Mouse (Mus musculus) kidney, postnatal 0 days (tissue): ENCODE results near the gene Rad9a. TPM values are rescaled to one million over a fixed set of nuclear protein-coding genes. Genes with fewer than 3 reads are reported as not detected.

Experiments used
- ATAC-seq: fragments of 200-750 bp; cut with Nextera tagmentation; replicated peaks from 2 replicates; pipeline ENCODE4 v1.8.0; 2017; ENCODE audit warnings: low read depth, moderate number of reproducible peaks, moderate TSS enrichment, moderate library complexity; ENCODE audit not compliant: low FRiP score
- DNase-seq: peaks from one replicate; pipeline ENCODE4 v3.0.0-alpha.2; 2016; ENCODE audit warnings: low spot score
- H3K27ac ChIP-seq: fragments of 300-500 bp; sonication (generic); 2 replicates; pipeline ENCODE4 v1.5.1; 2014; ENCODE audit warnings: mild to moderate bottlenecking
- H3K27me3 ChIP-seq: fragments of 300-500 bp; sonication (generic); 2 replicates; pipeline ENCODE4 v1.6.1; 2014; ENCODE audit warnings: low read length, mixed read lengths; ENCODE audit not compliant: insufficient read depth
- H3K36me3 ChIP-seq: fragments of 300-500 bp; sonication (generic); 2 replicates; pipeline ENCODE4 v1.6.1; 2014; ENCODE audit warnings: low read length, mixed read lengths; ENCODE audit not compliant: insufficient read depth
- H3K4me1 ChIP-seq: fragments of 300-500 bp; sonication (generic); replicated peaks from 2 replicates; pipeline ENCODE4 v1.6.1; 2014; ENCODE audit warnings: antibody characterized with exemption, low read length, mixed read lengths; ENCODE audit not compliant: insufficient read depth
- H3K4me2 ChIP-seq: fragments of 300-500 bp; sonication (generic); 2 replicates; pipeline ENCODE4 v1.6.1; 2014; ENCODE audit warnings: mild to moderate bottlenecking, low read length, moderate library complexity, mixed read lengths
- H3K4me3 ChIP-seq: fragments of 300-500 bp; sonication (generic); replicated peaks from 2 replicates; pipeline ENCODE4 v1.5.1; 2014; ENCODE audit warnings: low read depth, low read length
- H3K9ac ChIP-seq: fragments of 300-500 bp; sonication (generic); 2 replicates; pipeline ENCODE4 v1.6.1; 2014; ENCODE audit warnings: low read depth, low read length
- H3K9me3 ChIP-seq: fragments of 300-500 bp; sonication (generic); replicated peaks from 2 replicates; pipeline ENCODE4 v1.6.1; 2016; ENCODE audit warnings: low read length, inconsistent platforms, mixed read lengths
- CTCF ChIP-seq: IDR thresholded peaks from 2 replicates; pipeline ENCODE4 v1.5.1; 2016; ENCODE audit warnings: antibody characterized with exemption, low read depth, mild to moderate bottlenecking, moderate library complexity
- WGBS: fragments of 180-500 bp; shearing (Covaris S2); extraction: QIAGEN DNeasy Blood & Tissue Kit; methylation state at CpG from one replicate; pipeline ENCODE4 v1.1.7; 2014; 5-methylcytosine and 5-hydroxymethylcytosine counted together
- polyA plus RNA-seq: library from polyadenylated mRNA; unstranded; fragments of >200 nt; fragmentation: Nextera tagmentation; extraction: Ambion mirVana; gene quantifications from 2 replicates; pipeline ENCODE4 v1.2.1, GENCODE M21; 2015

Rad9a gene
- polyA plus RNA-seq, 1 experiment from 2014 or later = 22.8 TPM

DNA sequence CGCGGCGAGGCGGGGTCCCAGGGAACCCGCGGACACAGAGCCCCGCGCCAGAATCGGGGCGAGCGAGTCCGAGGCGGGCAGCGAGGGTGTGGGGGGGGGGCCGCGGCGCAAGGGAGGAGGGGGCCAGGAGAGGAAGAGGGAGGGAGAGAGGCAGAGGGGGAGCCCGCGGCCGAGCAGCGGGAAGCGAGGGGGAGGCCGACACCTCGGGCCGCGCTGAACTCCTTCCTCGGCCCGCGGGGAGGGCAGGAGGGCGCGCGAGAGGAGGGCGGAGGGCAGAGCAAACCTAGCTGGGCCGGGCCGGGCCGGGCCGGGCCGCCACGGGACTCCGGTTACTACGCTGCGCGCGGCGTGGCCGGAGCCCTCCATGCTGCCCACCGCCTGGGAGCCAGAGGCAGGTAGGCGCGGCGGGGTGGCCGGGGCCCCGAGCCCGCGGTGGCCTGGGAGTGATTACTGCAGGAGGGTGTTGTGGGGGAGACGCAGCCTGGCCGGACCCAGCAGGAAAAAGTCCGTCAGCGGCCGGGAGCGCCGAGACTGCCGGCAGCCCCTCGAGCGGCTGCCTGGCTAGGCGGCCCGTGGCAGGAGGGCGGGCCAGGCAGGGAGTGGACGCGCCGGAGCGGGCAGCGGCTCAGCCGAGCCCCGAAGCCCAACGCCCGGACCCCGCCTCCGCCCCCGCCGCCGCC, 13.4 kb upstream of the Rad9a start:
- Histone ChIP-seq H3K27ac (peak overlapping the region; percentile 97), H3K4me3 (peak overlapping the region; percentile 91), H3K9me3 (no peaks in the 10 kb centered on the region), H3K4me1 (peaks cover 32% of the 10 kb centered on the region), H3K9ac (peak overlapping the region; percentile 98), H3K4me2 (peak overlapping the region; percentile 95), H3K36me3 (no peaks in the 10 kb centered on the region), H3K27me3 (no peaks in the 10 kb centered on the region)
- no peak for TF ChIP-seq CTCF
- DNase-seq (peak; percentile 60), ATAC-seq (peak; percentile 25; the same call in 1 of the 2 replicates)
- WGBS = under 1% methylated on average over 60 of the region's 81 CpGs

DNA sequence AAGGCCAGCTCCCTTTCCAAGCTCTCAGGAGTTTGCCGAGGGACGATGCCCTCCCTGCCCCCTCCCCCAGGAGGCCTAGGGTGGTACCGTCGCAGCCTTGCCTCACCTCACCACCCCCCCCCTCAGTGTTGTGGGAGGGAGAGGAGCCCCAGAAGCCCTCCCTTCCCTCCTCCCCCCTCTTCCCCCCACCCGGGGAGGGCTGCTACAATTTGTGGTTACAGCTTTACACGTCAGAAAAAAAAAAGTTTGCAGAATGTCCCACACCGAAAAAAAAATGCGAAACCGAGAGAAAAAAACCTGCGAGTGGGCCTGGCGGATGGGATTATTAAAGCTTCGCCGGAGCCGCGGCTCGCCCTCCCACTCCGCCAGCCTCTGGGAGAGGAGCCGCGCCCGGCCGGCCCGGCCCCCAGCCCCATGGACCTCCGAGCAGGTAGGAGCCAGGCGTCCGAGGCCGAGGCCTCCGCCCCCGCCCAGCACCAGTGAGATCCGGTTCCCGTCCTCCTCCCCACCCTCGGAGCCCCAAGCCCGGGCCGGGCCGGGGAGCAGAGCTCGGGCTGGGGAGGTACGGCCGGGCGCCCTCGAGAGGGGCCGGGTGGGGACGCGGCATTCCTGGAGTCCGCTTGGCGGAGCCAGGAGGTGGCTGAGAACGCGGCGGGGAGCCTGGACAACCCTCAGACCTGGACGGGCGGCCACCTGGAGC, 12.8 kb upstream of the Rad9a start, which contains the start of the genes Clcf1 and AC109138.7:
Gene Clcf1 (plus strand): TSS at position 168 of the 700 bp plus-strand sequence.
Gene AC109138.7 (plus strand): TSS at position 287 of the 700 bp plus-strand sequence.
- H3K4me1 ChIP-seq = peaks cover 31% of the 10 kb centered on the region
- peak within 1 kb of the TSS; percentile 97 for H3K27ac ChIP-seq
- DNase-seq = peak; percentile 58
- peak within 1 kb of the TSS; percentile 95 for H3K4me2 ChIP-seq
- peak; percentile 58 for ATAC-seq
- peak within 1 kb of the TSS; percentile 98 for H3K9ac ChIP-seq
- peak within 1 kb of the TSS; percentile 91 for H3K4me3 ChIP-seq
- no peaks in the 10 kb centered on the region for H3K9me3 ChIP-seq
- no peaks in the 10 kb centered on the region for H3K36me3 ChIP-seq
- no peak for TF ChIP-seq CTCF
- WGBS = under 1% methylated on average over 48 of the region's 49 CpGs
- H3K27me3 ChIP-seq = no peaks in the 10 kb centered on the region

DNA sequence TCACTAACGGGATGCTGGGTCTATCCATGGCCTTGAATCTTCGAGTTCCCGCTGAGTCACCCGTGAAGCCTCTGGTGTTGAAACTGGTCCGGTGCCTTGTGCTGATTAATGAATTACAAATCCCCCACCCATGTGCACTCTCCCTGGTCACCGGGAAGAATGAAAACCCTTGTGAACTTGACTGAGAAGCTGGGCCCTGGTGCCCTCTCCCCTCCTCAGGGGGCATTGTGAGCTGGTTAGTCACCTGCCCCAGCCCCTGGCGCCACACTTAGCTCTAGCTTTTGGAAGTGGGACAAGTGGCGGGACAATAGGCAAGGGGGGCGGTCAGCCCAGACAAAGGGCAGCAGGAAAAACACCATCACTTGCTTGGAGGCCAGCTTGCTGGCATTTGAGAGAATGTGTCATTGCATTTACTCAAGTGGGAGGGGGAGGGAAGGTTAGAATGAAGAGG, 12.1 kb upstream of the Rad9a start:
- WGBS = 12% methylated on average over 9 of the region's 9 CpGs

DNA sequence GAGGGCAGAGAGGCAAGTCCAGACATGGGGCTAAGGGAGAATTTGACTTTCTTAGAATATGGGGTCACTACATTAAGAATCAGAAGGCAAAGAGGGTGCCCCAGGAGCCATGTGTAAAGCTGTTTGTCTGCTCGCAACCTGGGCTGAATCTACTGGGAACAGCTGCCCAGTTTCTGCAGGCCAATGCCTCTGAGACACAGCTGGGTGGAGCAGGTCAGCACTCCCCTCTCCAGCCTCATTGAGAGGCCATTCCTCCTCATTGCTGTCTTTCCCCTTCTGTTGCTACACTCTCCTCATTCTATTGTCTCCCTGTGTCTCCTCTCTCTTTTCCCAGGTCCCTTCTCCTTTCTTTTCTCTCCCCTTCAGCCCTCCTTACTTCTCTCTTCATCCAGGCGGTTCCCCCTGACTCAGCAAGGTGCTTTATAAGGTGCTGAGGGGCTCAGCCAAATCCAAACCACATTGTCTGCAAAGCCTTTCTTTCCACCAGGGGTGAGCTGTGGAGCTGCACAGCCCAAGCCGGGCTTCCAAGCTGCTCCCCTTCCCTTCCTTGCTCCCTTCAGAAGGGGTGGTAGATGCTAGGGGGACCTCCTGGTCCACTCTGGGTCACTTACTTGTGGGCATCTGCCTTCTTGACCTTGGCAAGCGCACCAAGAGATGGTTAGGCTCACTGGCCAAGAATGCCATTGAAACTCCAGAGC, 10.6 kb upstream of the Rad9a start:
- Histone ChIP-seq H3K27ac (peak overlapping the region; percentile 28; the same call in 1 of the 2 replicates), H3K36me3 (no peaks in the 10 kb centered on the region), H3K27me3 (no peaks in the 10 kb centered on the region), H3K9ac (no peak overlapping the region), H3K4me1 (peaks cover 26% of the 10 kb centered on the region), H3K4me2 (peak overlapping the region; percentile 13; the same call in 1 of the 2 replicates), H3K4me3 (no peak overlapping the region), H3K9me3 (no peaks in the 10 kb centered on the region)
- no peak; the same call in 1 of the 2 replicates for TF ChIP-seq CTCF
- ATAC-seq (no peak), DNase-seq (no peak)
- 50% methylated on average over 4 of the region's 4 CpGs for WGBS

More for the DNA sequence above, 12.1 kb upstream of the Rad9a start:
- Histone ChIP-seq H3K4me1 (peaks cover 31% of the 10 kb centered on the region), H3K9ac (peak overlapping the region; percentile 98), H3K27ac (peak overlapping the region; percentile 97), H3K4me2 (peak overlapping the region; percentile 95), H3K27me3 (no peaks in the 10 kb centered on the region), H3K36me3 (no peaks in the 10 kb centered on the region), H3K4me3 (peak overlapping the region; percentile 91), H3K9me3 (no peaks in the 10 kb centered on the region)
- no peak for TF ChIP-seq CTCF
- ATAC-seq = peak; percentile 57
- DNase-seq = peak; percentile 75

- H3K4me1 ChIP-seq = peaks cover 16% of the 10 kb centered on the region; the same call in 1 of the 2 replicates
- no peak for ATAC-seq
- H3K36me3 ChIP-seq = no peaks in the 10 kb centered on the region
- no peak for DNase-seq
- H3K9ac ChIP-seq = no peak overlapping the region
- no peaks in the 10 kb centered on the region for H3K9me3 ChIP-seq
- H3K4me3 ChIP-seq = no peak overlapping the region
- no peak overlapping the region for H3K4me2 ChIP-seq
- WGBS = 80% methylated on average over 5 of the region's 5 CpGs
- TF ChIP-seq CTCF = no peak
- no peaks in the 10 kb centered on the region for H3K27me3 ChIP-seq
- H3K27ac ChIP-seq = no peak overlapping the region
Measured at GRCm38 (mm10) chr19:4208563-4208962, 7.1 kb upstream of the Rad9a start.

DNA sequence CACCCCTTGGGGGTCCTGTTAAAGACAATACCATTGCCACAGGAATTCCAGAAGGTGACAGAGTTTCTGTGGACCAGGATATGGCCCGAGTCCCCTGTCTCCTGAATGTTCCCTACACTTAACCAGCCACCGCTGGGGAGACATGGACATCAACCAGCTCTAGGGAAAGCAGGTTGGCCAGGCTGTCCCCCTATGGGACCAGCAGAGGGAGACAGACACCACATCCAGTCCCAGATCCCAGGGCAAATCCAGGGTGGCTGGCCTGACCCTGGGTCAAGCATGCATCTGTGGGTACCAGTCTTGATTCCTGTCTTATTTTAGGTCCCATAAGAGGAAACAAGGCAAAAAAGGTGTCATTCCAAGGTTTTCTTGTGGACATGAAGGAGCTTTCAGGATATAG, 5.5 kb upstream of the Rad9a start:
- Histone ChIP-seq H3K4me1 (peaks cover 4% of the 10 kb centered on the region; the same call in 1 of the 2 replicates), H3K4me3 (no peak overlapping the region), H3K36me3 (no peaks in the 10 kb centered on the region), H3K4me2 (no peak overlapping the region), H3K27me3 (no peaks in the 10 kb centered on the region), H3K9ac (no peak overlapping the region), H3K9me3 (no peaks in the 10 kb centered on the region), H3K27ac (no peak overlapping the region)
- peak; percentile 89 for DNase-seq
- peak; percentile 99 for TF ChIP-seq CTCF
- WGBS = 6% methylated on average over 2 of the region's 2 CpGs
- peak; percentile 61 for ATAC-seq
